Mouse (Mus musculus): Measurements from ENCODE around the gene Bnip1. TPM values are rescaled to one million over a fixed set of nuclear protein-coding genes. Genes with fewer than 3 reads are reported as not detected.

Gene Bnip1
- polyA plus RNA-seq, 1 experiment from 2014 or later, result 54.1 TPM

- H3K27ac ChIP-seq (ENCODE audit: low read depth, low read length), result no peak overlapping the region
- DNase-seq (ENCODE audit: low spot score, missing footprints), result no peak
- 81% methylated on average over 2 of the region's 2 CpGs for WGBS
- no peak overlapping the region for H3K9ac ChIP-seq (ENCODE audit: low read length)
- H3K9me3 ChIP-seq (ENCODE audit: control insufficient read depth, low read length), result no peaks in the 10 kb centered on the region
- ATAC-seq (ENCODE audit: low FRiP score), result no peak
- no peaks in the 10 kb centered on the region for H3K36me3 ChIP-seq (ENCODE audit: control insufficient read depth, insufficient read depth, low read length)
- H3K27me3 ChIP-seq (ENCODE audit: control insufficient read depth, insufficient read depth, low read length), result no peaks in the 10 kb centered on the region
- no peak overlapping the region for H3K4me2 ChIP-seq
- no peaks in the 10 kb centered on the region for H3K4me1 ChIP-seq (ENCODE audit: control insufficient read depth, insufficient read depth, low read length)
- no peak overlapping the region for H3K4me3 ChIP-seq (ENCODE audit: low read depth, low read length)
Measured at GRCm38 (mm10) chr17:26812607-26813006, 31.7 kb downstream of the Bnip1 start.

DNA sequence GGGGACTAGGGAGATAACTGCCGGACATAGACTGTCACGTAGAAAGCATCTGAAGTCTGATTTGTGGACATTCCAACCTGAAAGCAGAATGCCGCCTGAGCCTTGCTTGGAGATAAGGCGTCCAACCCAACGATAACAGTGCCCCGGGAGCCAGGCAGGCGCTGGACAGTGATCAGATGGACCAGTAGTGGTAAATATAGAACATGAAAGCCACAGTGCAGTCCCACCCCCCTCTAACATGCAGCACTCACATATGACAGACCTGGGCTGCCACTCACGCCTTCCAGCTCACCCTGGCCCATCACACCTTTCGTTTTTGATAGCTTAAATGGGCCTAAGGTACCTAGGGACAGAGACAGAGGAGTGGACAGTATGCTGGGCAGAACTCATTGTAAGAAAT lies 32.6 kb downstream of the Bnip1 start:
- Histone ChIP-seq H3K4me3 (ENCODE audit: low read depth, low read length) (no peak overlapping the region), H3K4me2 (no peak overlapping the region), H3K36me3 (ENCODE audit: control insufficient read depth, insufficient read depth, low read length) (no peaks in the 10 kb centered on the region), H3K9me3 (ENCODE audit: control insufficient read depth, low read length) (no peaks in the 10 kb centered on the region), H3K4me1 (ENCODE audit: control insufficient read depth, insufficient read depth, low read length) (no peaks in the 10 kb centered on the region), H3K27ac (ENCODE audit: low read depth, low read length) (no peak overlapping the region), H3K27me3 (ENCODE audit: control insufficient read depth, insufficient read depth, low read length) (no peaks in the 10 kb centered on the region), H3K9ac (ENCODE audit: low read length) (no peak overlapping the region)
- no peak for ATAC-seq (ENCODE audit: low FRiP score)
- 82% methylated on average over 9 of the region's 9 CpGs for WGBS
- DNase-seq (ENCODE audit: low spot score, missing footprints), result no peak

DNA sequence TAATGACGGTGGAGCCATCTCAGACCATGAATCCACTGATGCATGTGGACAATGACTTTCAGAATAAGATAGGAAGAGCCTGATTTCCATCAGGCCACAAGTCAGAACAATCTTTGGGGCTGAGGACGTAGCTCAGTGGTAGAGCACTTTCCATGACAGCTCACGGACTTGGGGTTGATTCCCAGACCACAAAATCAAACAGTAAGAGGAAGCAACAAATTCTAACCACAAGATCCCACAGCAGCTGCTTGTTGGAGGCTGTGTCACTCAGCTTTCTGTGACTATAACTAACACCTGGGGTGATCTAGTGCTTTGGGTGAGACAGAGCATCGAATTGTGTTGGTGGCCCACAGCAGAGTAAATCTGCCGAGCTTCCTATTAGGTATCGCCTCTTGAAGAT lies 35.9 kb downstream of the Bnip1 start:
- Histone ChIP-seq H3K9me3 (ENCODE audit: control insufficient read depth, low read length) (no peaks in the 10 kb centered on the region), H3K4me1 (ENCODE audit: control insufficient read depth, insufficient read depth, low read length) (no peaks in the 10 kb centered on the region), H3K27ac (ENCODE audit: low read depth, low read length) (no peak overlapping the region), H3K4me2 (no peak overlapping the region), H3K36me3 (ENCODE audit: control insufficient read depth, insufficient read depth, low read length) (no peaks in the 10 kb centered on the region), H3K27me3 (ENCODE audit: control insufficient read depth, insufficient read depth, low read length) (no peaks in the 10 kb centered on the region), H3K4me3 (ENCODE audit: low read depth, low read length) (no peak overlapping the region), H3K9ac (ENCODE audit: low read length) (no peak overlapping the region)
- ATAC-seq (ENCODE audit: low FRiP score) (no peak), DNase-seq (ENCODE audit: low spot score, missing footprints) (no peak)
- 82% methylated on average over 6 of the region's 6 CpGs for WGBS

GRCm38 (mm10) chr17:26817776-26818175 lies 36.9 kb downstream of the Bnip1 start:
- Histone ChIP-seq H3K27me3 (ENCODE audit: control insufficient read depth, insufficient read depth, low read length) (no peaks in the 10 kb centered on the region), H3K27ac (ENCODE audit: low read depth, low read length) (no peak overlapping the region), H3K36me3 (ENCODE audit: control insufficient read depth, insufficient read depth, low read length) (no peaks in the 10 kb centered on the region), H3K9me3 (ENCODE audit: control insufficient read depth, low read length) (no peaks in the 10 kb centered on the region), H3K4me3 (ENCODE audit: low read depth, low read length) (no peak overlapping the region), H3K9ac (ENCODE audit: low read length) (no peak overlapping the region), H3K4me1 (ENCODE audit: control insufficient read depth, insufficient read depth, low read length) (no peaks in the 10 kb centered on the region), H3K4me2 (no peak overlapping the region)
- no peak for ATAC-seq (ENCODE audit: low FRiP score)
- no peak for DNase-seq (ENCODE audit: low spot score, missing footprints)

DNA sequence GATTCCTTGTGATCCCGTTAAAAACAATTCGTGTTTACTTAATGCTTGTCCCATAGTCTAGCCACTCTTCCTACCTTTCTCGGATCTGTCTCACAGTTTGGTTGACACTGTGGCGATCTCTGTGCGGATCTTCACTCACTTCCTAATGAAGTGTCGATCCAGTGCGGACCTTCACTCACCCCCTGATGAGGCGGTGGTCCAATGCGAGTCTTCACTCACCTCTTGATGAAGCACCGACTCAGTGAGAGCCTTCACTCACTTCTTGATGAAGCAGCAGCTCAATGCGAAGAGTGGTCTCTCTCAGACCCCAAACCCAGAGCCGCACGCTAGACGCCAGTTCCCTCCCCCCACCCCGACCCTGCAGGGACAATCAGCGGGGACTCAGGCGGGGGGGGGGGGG lies 45.3 kb downstream of the Bnip1 start:
- no peaks in the 10 kb centered on the region for H3K9me3 ChIP-seq (ENCODE audit: control insufficient read depth, low read length)
- H3K4me2 ChIP-seq, result no peak overlapping the region
- H3K27ac ChIP-seq (ENCODE audit: low read depth, low read length), result no peak overlapping the region
- H3K9ac ChIP-seq (ENCODE audit: low read length), result no peak overlapping the region
- no peak for ATAC-seq (ENCODE audit: low FRiP score)
- 75% methylated on average over 16 of the region's 17 CpGs for WGBS
- DNase-seq (ENCODE audit: low spot score, missing footprints), result no peak
- no peaks in the 10 kb centered on the region for H3K36me3 ChIP-seq (ENCODE audit: control insufficient read depth, insufficient read depth, low read length)
- no peaks in the 10 kb centered on the region for H3K4me1 ChIP-seq (ENCODE audit: control insufficient read depth, insufficient read depth, low read length)
- no peaks in the 10 kb centered on the region for H3K27me3 ChIP-seq (ENCODE audit: control insufficient read depth, insufficient read depth, low read length)
- H3K4me3 ChIP-seq (ENCODE audit: low read depth, low read length), result no peak overlapping the region

- DNase-seq (ENCODE audit: low spot score, missing footprints), result no peak
- Histone ChIP-seq H3K4me2 (no peak overlapping the region), H3K27ac (ENCODE audit: low read depth, low read length) (no peak overlapping the region), H3K27me3 (ENCODE audit: control insufficient read depth, insufficient read depth, low read length) (peaks cover 52% of the 10 kb centered on the region), H3K9me3 (ENCODE audit: control insufficient read depth, low read length) (no peaks in the 10 kb centered on the region), H3K4me3 (ENCODE audit: low read depth, low read length) (no peak overlapping the region), H3K9ac (ENCODE audit: low read length) (no peak overlapping the region), H3K36me3 (ENCODE audit: control insufficient read depth, insufficient read depth, low read length) (no peaks in the 10 kb centered on the region), H3K4me1 (ENCODE audit: control insufficient read depth, insufficient read depth, low read length) (no peaks in the 10 kb centered on the region)
- WGBS, result 77% methylated on average over 2 of the region's 2 CpGs
- ATAC-seq (ENCODE audit: low FRiP score), result no peak
Measured at GRCm38 (mm10) chr17:26833806-26834205, 52.9 kb downstream of the Bnip1 start.

DNA sequence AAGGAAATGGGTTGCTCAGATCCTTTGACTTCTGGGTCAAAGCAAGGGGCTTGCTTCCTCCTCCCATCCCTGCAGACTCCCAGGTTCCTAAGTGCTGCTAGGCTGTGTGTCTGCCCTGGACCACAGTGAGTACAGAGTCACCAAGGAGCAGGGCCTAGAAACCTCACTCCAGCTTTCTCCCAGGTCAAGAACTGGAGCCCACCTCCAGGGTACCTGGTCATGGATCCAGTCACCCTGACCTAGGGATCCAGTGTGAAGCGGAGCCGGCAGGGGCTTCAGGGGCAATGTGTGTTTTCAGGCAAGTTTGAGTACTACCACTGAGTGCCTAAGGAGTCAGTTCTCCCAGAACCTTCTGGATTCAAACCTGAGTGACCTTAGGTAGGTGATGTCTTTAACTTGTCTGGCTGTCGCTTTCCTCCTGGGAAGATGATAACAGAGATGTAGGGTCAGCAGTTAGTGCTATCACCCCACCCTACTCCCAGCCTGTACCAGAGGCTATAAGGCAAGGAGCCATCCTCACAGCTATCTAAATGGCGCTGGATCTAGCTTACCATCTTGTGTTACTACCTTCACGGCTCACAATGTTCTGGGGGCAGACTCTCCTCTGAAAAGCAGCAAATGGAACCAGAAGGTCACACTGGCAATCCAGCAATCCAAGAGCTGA lies 53.6 kb downstream of the Bnip1 start:
- H3K27ac ChIP-seq (ENCODE audit: low read depth, low read length), result no peak overlapping the region
- 0 out of 2 replicates have a peak, but pooled peaks cover 3% of the 10 kb centered on the region for H3K4me1 ChIP-seq (ENCODE audit: control insufficient read depth, insufficient read depth, low read length)
- peak; percentile 21 for DNase-seq (ENCODE audit: low spot score, missing footprints)
- no peaks in the 10 kb centered on the region for H3K36me3 ChIP-seq (ENCODE audit: control insufficient read depth, insufficient read depth, low read length)
- no peak overlapping the region for H3K4me3 ChIP-seq (ENCODE audit: low read depth, low read length)
- peaks cover 58% of the 10 kb centered on the region for H3K27me3 ChIP-seq (ENCODE audit: control insufficient read depth, insufficient read depth, low read length)
- H3K9me3 ChIP-seq (ENCODE audit: control insufficient read depth, low read length), result no peaks in the 10 kb centered on the region
- WGBS, result 68% methylated on average over 5 of the region's 5 CpGs
- H3K9ac ChIP-seq (ENCODE audit: low read length), result no peak overlapping the region
- ATAC-seq (ENCODE audit: low FRiP score), result no peak
- no peak overlapping the region for H3K4me2 ChIP-seq

- H3K27me3 ChIP-seq (ENCODE audit: control insufficient read depth, insufficient read depth, low read length), result peaks cover 65% of the 10 kb centered on the region
- H3K9me3 ChIP-seq (ENCODE audit: control insufficient read depth, low read length), result no peaks in the 10 kb centered on the region
- 39% methylated on average over 8 of the region's 9 CpGs for WGBS
- no peak overlapping the region for H3K27ac ChIP-seq (ENCODE audit: low read depth, low read length)
- no peak for ATAC-seq (ENCODE audit: low FRiP score)
- H3K4me1 ChIP-seq (ENCODE audit: control insufficient read depth, insufficient read depth, low read length), result 0 out of 2 replicates have a peak, but pooled peaks cover 3% of the 10 kb centered on the region
- no peak overlapping the region for H3K4me2 ChIP-seq
- H3K9ac ChIP-seq (ENCODE audit: low read length), result no peak overlapping the region
- peak; percentile 72 for DNase-seq (ENCODE audit: low spot score, missing footprints)
- H3K36me3 ChIP-seq (ENCODE audit: control insufficient read depth, insufficient read depth, low read length), result no peaks in the 10 kb centered on the region
- H3K4me3 ChIP-seq (ENCODE audit: low read depth, low read length), result no peak overlapping the region
Measured at GRCm38 (mm10) chr17:26834966-26835755, 54.3 kb downstream of the Bnip1 start.

DNA sequence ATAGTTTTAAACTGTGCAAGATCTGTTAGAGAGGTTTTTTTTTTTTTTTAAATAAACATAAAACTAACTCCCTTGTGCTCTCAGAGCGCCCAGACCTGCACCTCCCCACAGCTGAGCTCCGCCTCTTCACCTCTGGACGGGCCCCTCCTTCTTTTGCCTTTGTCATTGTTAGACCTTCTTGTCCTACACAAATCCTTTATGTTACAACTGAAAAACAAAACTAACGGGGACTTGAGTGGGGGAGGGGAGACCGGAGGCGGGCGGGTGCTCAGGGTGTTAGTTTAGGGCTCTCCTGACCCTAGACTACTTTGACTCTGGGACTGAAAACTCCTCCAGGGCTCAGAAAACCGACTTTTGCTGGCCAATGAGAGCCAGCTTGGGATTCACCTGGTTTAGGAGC lies 55.1 kb downstream of the Bnip1 start:
- Histone ChIP-seq H3K36me3 (ENCODE audit: control insufficient read depth, insufficient read depth, low read length) (no peaks in the 10 kb centered on the region), H3K27me3 (ENCODE audit: control insufficient read depth, insufficient read depth, low read length) (peaks cover 73% of the 10 kb centered on the region), H3K4me3 (ENCODE audit: low read depth, low read length) (no peak overlapping the region), H3K4me1 (ENCODE audit: control insufficient read depth, insufficient read depth, low read length) (0 out of 2 replicates have a peak, but pooled peaks cover 3% of the 10 kb centered on the region), H3K9ac (ENCODE audit: low read length) (no peak overlapping the region), H3K4me2 (no peak overlapping the region), H3K27ac (ENCODE audit: low read depth, low read length) (no peak overlapping the region), H3K9me3 (ENCODE audit: control insufficient read depth, low read length) (no peaks in the 10 kb centered on the region)
- ATAC-seq (ENCODE audit: low FRiP score) (no peak), DNase-seq (ENCODE audit: low spot score, missing footprints) (no peak)
- WGBS, result 2% methylated on average over 8 of the region's 8 CpGs
